Mouse (Mus musculus) thymus, postnatal 25 days (tissue): ENCODE measurements around the gene Fer1l5.

Experiments used
- DNase-seq: peaks from one replicate; pipeline ENCODE4 v3.0.0; 2022

Fer1l5 gene

DNA sequence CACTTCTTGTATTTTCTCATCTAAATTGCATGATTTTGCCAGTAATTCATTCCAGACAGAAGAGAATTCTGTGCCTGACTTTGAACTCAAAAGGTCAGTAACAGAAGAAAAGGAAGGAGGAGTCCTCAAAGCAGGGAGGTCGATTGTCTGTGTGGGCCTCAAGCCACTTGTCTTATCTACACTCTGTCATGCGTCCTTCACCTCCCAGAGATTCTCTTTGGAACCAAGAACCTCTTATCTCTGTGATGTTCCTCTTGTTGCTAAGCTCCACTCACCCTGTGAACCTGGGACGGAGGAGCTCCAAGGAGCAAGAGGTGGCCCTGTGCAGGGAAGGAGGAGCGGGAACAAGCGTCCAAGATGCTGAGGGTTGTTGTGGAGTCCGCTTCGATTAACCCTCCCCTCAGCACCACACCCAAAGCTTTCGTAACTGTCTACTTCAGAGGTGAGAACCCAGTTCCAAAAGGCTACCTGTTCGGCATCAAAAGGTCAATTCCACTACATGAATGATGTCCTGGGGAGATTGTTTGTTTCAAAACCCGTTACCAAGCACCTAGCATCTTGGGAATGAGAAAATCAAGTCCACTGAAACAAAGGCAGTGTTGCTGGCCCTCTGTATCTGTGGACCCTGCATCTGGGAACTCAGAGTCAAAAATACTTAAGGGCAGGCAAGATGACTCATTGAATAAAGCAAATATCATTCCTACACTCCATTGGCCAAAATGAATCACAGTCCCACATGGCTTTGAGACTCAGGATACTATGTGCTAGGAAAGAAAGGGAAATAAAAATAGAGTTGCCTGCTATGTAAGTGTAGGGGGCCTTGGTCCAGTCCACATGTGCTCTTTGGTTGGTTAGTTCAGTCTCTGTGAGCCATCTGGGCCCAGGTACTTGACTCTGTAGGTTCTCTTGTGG is at the start of gene Fer1l5:
Gene Fer1l5 (plus strand): TSS at position 358 of the 912 bp plus-strand sequence.
- DNase-seq: no peak

DNA sequence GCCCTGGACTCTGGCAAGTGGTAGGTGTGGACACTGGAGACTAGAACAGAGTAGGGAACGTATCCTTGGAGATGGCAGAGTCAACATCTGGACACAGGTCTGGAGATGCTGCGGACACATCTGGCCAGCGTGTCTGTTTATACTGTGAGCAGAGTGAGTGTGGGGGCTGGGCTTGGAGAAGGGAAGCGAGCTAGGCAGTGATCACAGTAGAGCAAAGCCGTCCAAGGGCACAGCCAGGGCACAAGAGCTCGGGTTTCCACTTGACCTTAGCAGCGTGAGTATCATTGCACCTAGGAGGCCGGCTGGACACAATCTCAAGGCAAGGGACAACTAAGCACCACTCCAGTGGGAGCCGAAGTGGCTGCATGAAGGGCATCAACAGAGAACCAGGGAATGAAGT is 49.0 kb upstream of the Fer1l5 start:
- no peak for DNase-seq

GRCm38 (mm10) chr1:36323746-36324448 is 48.2 kb upstream of the Fer1l5 start:
- DNase-seq: peak; percentile 32

DNA sequence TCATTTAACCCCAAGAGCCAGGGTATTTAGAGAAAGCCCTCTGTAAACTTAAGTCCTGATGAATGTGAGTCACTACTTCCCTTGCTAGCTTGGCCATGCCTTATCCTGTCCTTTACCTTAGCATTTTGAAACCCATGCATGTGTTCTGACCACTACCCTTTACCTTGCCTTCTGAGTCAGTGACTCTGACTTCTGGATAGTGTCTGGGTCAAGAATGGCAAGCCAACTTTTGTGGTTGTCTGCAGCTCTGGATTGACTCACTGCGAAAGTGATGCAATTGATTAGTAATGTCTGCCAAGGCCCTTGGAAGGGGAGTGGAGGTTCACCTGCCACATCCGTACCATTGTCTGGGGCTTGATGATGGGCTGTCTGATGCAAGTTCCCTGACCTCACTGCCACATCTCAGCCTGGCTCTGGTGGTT is 46.2 kb upstream of the Fer1l5 start:
- DNase-seq: no peak

DNA sequence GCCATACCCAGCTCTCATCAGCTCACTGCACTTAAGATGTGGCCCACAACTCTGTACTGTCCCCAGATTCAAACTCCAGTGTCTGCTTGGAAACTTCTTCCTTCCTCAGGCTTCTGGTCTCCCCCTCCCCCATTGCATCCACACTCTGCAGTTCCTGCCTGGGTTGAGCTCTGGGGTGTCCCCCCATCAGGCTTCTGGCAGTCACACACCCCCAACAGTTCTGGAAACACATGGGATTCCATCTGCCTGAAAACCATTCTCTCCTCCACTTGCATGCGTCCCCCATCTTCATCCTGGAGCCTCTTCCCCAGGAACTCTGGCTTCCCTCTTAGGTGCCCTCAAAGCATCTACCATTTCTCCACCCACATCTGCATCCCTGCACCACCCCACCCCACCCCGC is 45.3 kb upstream of the Fer1l5 start:
- no peak for DNase-seq

DNA sequence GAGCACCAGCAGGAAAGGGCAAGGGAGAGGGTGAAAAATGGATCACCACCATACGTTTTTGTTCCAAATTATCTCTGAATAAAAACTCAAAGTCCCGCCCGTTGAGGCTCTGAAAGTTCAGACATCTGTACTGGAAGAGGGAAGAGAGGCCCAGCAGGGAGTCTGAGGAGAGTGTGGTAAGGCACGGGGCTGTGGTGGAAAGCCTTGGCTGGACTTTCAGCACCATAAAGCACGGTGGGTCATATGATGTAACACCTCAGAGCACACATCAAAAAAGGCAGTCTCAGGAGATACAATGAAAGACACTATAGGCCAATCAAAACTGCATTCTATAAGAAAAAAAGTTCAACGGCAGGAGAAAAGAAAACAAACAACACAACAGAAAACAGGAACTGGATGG is 40.3 kb upstream of the Fer1l5 start:
- DNase-seq: no peak

GRCm38 (mm10) chr1:36332955-36333887 is 38.9 kb upstream of the Fer1l5 start:
- no peak for DNase-seq

DNA sequence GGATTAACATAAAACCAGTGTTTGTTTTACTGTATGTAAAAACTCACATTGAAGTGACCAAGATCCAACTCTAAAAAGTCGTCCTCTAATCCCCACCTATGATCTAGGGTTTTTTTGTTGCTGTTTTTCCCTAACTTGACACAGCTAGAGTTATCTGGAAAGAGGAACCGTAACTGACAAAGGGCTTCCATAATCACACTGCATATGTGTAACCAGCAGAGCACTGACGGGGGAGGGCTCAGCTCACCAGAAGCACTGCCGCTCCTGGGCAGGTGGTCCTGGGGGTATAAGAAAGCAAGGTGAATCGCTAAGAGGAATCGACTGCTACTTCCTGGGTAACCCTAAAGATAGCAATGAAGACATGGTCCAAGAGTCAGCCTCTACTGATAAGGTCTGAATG is 29.5 kb upstream of the Fer1l5 start:
- no peak for DNase-seq

DNA sequence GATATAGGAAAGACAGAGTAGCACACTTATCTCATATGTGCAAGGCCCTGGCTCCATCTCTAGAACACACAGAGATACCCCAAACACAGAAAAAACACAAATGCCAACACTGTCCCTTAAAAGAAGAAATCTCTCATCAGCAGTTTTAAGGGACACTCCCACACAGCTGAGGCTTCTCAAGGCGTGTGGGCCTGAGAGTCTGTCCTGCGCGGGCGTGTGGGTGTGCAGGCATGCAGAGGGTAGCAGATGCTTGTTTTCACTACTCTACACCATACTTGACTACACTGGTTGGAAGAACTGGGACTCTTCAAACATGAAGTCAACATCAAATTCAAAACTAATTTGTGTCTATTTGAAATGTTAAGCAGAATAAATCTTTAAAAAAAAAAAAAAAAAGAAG is 19.7 kb upstream of the Fer1l5 start:
- no peak for DNase-seq

DNA sequence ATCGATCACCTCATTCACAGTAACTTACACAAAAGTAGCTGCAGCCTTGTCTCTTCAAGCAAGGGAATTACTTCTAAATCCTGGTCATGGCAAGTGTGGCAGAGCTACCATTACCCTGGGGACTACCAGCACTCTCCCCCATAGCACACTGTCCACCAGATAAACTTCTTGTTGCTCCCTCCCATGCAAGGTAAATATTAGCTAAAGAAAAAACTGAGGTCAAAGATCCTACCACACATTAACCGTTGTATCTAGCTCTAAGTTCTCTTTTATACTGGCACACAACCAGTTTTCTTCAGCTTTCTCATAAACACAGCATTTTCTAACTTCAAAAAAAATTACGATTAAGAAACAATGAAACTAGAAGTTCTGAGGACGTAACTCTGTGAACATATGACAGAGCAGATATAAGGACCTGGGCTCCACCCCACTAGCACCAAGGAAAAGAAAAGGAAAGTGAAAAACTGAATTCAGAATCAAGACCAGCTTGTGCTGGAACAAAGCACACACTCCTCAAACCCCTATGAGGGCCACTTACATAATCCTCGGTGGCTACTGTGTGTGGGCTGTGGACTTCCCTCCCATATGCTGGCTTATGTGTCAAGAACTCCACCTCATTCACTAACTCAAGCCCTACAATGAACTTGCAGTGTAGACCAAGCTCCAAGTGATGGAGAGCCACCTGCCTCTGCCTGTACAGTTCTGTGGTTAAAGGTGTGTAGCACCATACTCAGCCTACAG is 15.0 kb upstream of the Fer1l5 start:
- DNase-seq: no peak

- DNase-seq: no peak
These were observed 4.4 kb upstream of the Fer1l5 start for GRCm38 (mm10) chr1:36367698-36368097.

- DNase-seq: peak; percentile 42
These were observed 3.8 kb upstream of the Fer1l5 start for GRCm38 (mm10) chr1:36368112-36368968.

DNA sequence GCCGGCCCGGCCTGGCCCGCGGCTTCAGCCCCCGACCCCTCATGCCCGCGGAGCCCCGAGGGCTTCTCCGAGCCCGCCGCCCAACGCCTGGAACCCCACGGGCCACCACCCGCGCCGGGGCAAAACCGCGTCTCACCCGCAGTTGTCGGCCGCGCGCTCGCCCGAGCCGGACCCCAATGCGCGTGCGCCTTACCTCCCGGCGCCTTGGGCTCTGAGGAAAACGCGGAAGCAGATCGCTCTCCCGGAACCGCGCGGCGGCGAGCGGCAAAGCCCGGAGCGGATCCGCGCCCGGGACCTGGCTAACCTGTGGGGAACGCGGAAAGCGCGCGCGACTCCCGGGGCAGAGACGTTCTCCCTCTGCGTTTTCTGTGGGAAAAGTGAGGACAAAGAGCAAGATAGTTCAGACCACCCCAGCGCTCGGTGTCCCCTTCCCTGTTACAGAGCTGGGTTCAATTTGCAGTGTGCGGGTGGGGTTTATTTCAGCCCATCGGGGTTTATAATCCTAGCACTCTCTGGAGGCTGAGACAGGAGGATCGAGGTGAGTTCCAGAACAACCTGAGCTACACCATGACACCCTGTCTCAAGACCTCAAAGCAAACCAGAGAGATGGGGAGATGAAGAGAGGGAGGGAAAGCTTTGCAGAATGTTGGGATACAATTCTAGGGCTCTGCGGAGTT is 3.0 kb upstream of the Fer1l5 start, which contains the start of gene Kansl3:
Gene Kansl3 (minus strand): TSS at position 213 of the 677 bp plus-strand sequence.
- DNase-seq: peak; percentile 91

DNA sequence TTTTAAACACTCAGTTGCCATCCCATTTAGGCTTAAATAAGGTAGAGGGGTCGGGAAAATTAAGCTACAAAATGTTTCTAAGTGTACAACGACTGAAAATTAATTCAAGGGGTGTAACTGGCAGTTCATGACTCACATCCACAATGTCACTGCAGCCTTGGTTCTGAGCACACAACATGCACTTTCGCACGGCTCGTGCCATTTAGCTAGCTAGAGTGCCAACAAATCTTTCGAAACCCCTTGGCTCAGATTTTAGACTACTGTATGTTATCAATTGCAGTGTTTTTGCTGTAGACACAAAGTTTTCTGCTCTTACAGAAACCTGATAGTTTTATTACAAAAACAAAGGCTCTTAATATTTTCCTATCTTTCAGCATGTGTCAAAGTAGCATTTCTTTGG is 1.2 kb upstream of the Fer1l5 start:
- DNase-seq: no peak

- DNase-seq: no peak
These were observed 6.8 kb downstream of the Fer1l5 start for GRCm38 (mm10) chr1:36378880-36379279.

DNA sequence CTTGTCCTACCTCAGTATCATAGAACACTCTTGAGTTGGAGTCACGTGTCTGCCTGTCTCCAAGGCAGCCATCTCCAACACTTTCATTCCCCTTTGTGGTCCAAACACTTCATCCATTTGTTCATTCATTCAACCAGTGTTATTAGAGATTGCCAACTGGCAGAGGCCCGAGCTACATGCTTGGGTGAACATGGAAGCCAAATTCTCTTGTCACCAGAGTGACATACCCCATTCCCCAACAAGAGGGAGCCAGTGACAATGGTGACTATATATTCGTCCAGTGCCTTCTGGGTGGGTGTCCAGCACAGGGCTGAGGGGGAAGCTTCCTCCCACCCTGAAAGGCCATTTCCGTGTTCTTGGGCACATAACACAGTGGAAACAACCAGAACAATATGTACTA is 7.5 kb downstream of the Fer1l5 start:
- no peak for DNase-seq

GRCm38 (mm10) chr1:36397041-36397440 is 24.9 kb downstream of the Fer1l5 start:
- no peak for DNase-seq

GRCm38 (mm10) chr1:36401509-36401908 is 29.4 kb downstream of the Fer1l5 start:
- DNase-seq: no peak

DNA sequence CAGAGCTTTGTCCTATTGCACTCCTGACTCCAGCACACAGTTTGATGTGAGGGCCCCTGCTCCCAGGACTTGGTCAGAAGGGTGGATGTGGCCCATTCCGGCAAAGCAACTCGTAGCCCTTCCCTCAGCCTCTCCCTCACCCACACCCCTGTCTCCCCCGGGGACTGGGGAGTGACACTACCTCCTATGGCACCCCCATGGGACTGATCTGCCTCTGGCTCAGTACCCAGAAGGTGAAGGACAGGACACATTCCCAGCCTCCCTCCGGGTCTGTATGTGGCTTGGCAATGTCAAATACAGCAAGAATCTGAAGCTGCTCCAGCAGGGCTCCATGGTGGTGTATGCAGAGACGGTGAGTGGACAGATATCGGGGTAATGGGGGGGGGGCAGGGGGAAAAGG is 32.4 kb downstream of the Fer1l5 start:
- DNase-seq: no peak

- peak; percentile 37 for DNase-seq
These were observed 57.4 kb downstream of the Fer1l5 start for GRCm38 (mm10) chr1:36429511-36429910.

GRCm38 (mm10) chr1:36432999-36433398 is 60.9 kb downstream of the Fer1l5 start:
- no peak for DNase-seq
